Mouse (Mus musculus): ENCODE data around the gene Rspo1. TPM values are rescaled to one million over a fixed set of nuclear protein-coding genes. Genes with fewer than 3 reads are reported as not detected.

Gene Rspo1
- total and polyA plus RNA-seq, 3 experiments = 2.7 to 4.4 (median 3.9) TPM

DNA sequence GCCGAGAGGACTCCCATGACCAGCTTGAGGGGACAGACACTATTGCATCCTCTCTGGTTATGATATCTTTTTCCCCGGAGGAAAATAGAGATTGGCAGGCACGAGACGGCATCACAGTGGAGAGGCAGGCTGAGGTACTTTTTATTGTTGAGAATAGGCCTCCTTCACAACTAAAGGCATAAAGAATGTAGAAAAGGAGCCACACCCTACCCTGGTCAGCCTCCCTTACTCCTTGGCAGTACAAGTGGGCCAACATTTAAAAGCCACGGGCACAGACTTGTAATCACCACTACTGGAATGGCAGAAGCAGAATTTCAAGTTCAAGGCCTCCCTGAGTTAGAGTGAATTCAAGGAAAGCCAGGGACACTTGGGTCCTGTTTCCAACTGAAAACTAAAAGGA is 71.8 kb downstream of the Rspo1 start:
- H3K27ac ChIP-seq = no peak overlapping the region
- H3K4me1 ChIP-seq (ENCODE audit: control insufficient read depth, insufficient read depth, low read length) = peaks cover 1% of the 10 kb centered on the region; the same call in 1 of the 2 replicates
- intact Hi-C loops (cut with DNase I) = no loop called here
- no peak for TF ChIP-seq POLR2A (IDR thresholded peaks at IDR 0.05; ENCODE audit: insufficient read depth, low read depth, low read length)
- 24% methylated on average over 5 of the region's 5 CpGs for WGBS
- no peaks in the 10 kb centered on the region for H3K36me3 ChIP-seq (ENCODE audit: control insufficient read depth, insufficient read depth, low read length)
- no peaks in the 10 kb centered on the region for H3K27me3 ChIP-seq (ENCODE audit: control insufficient read depth, insufficient read depth, low read length)
- no peak for DNase-seq
- no peak overlapping the region for H3K9ac ChIP-seq (ENCODE audit: low read depth, low read length)
- no peak overlapping the region for H3K4me3 ChIP-seq
- no peaks in the 10 kb centered on the region for H3K79me2 ChIP-seq (replicated peaks; ENCODE audit: control insufficient read depth, insufficient read depth, low read length)

Other genes with a start within 250 kb of the Rspo1 start
- 1 to 10 TPM; 8.0 to 8.2 TPM for gene Inpp5b, start 244.6 kb upstream of the Rspo1 start, total RNA-seq (2021)
- 17.8 and 29.8 TPM in 2 replicates for gene Inpp5b, start 244.6 kb upstream of the Rspo1 start, polyA plus RNA-seq (2012; rRNA removed)
- gene Mtf1, start 184.3 kb upstream of the Rspo1 start, total RNA-seq (2021) = 10 to 100 TPM; 15.3 to 15.7 TPM
- 4.7 and 9.1 TPM in 2 replicates for gene Mtf1, start 184.3 kb upstream of the Rspo1 start, polyA plus RNA-seq (2012; rRNA removed)
- gene Yrdc, start 135.8 kb upstream of the Rspo1 start, total RNA-seq (2021) = 10 to 100 TPM; 21.6 to 22.6 TPM
- 18.4 and 38.6 TPM in 2 replicates for gene Yrdc, start 135.8 kb upstream of the Rspo1 start, polyA plus RNA-seq (2012; rRNA removed)
- gene 1110065P20Rik, start 135.2 kb upstream of the Rspo1 start, total RNA-seq (2021) = 10 to 100 TPM; 18.6 to 20.4 TPM
- gene 1110065P20Rik, start 135.2 kb upstream of the Rspo1 start, polyA plus RNA-seq (2012; rRNA removed) = 26.3 and 28.0 TPM in 2 replicates
- gene Maneal, start 124.3 kb upstream of the Rspo1 start, total RNA-seq (2021) = under 1 TPM; 0.23 to 0.34 TPM
- gene Maneal, start 124.3 kb upstream of the Rspo1 start, polyA plus RNA-seq (2012; rRNA removed) = 0.41 and 0.88 TPM in 2 replicates
- not detected for gene Epha10, start 105.5 kb upstream of the Rspo1 start, total RNA-seq (2021)
- 0.02 TPM in 1 of 2 replicates, not detected in the other for gene Epha10, start 105.5 kb upstream of the Rspo1 start, polyA plus RNA-seq (2012; rRNA removed)
- 1 to 10 TPM; 6.1 to 8.4 TPM for gene 9930104L06Rik, start 49.4 kb upstream of the Rspo1 start, total RNA-seq (2021)
- 5.9 and 7.5 TPM in 2 replicates for gene 9930104L06Rik, start 49.4 kb upstream of the Rspo1 start, polyA plus RNA-seq (2012; rRNA removed)
- gene Cdca8, start 47.1 kb upstream of the Rspo1 start, total RNA-seq (2021) = under 1 TPM; 0.52 to 0.59 TPM
- gene Cdca8, start 47.1 kb upstream of the Rspo1 start, polyA plus RNA-seq (2012; rRNA removed) = 0.35 and 0.57 TPM in 2 replicates
- gene Gnl2, start 30.2 kb downstream of the Rspo1 start, total RNA-seq (2021) = 10 to 100 TPM; 27.7 to 28.7 TPM
- 12.2 and 18.6 TPM in 2 replicates for gene Gnl2, start 30.2 kb downstream of the Rspo1 start, polyA plus RNA-seq (2012; rRNA removed)
- gene Dnali1, start 79.3 kb downstream of the Rspo1 start, total RNA-seq (2021) = not detected
- gene Dnali1, start 79.3 kb downstream of the Rspo1 start, polyA plus RNA-seq (2012; rRNA removed) = 1.4 TPM in 1 of 2 replicates, not detected in the other
- 1 to 10 TPM; 7.4 to 7.5 TPM for gene Snip1, start 80.2 kb downstream of the Rspo1 start, total RNA-seq (2021)
- gene Snip1, start 80.2 kb downstream of the Rspo1 start, polyA plus RNA-seq (2012; rRNA removed) = 4.4 and 8.2 TPM in 2 replicates
- gene Meaf6, start 98.7 kb downstream of the Rspo1 start, total RNA-seq (2021) = 10 to 100 TPM; 21.2 to 21.6 TPM
- 15.7 and 17.6 TPM in 2 replicates for gene Meaf6, start 98.7 kb downstream of the Rspo1 start, polyA plus RNA-seq (2012; rRNA removed)
- gene Zc3h12a, start 141.4 kb downstream of the Rspo1 start, total RNA-seq (2021) = 1 to 10 TPM; 3.0 to 4.8 TPM
- 5.0 TPM in 2 replicates for gene Zc3h12a, start 141.4 kb downstream of the Rspo1 start, polyA plus RNA-seq (2012; rRNA removed)